Comparison of ENCODE assay signal across 27 mouse cellular contexts in genomic region chr8:124831941-124832340, GRCm38 (mm10). TPM values are rescaled to one million over a fixed set of nuclear protein-coding genes. Genes with fewer than 3 reads are reported as not detected.
A peak's percentile ranks its signal among the peaks of the same experiment; 100 is the strongest.
DNase-seq lines count a peak whose midpoint lies in the region; ATAC-seq lines count a peak whose summit lies in the region.
"Had no signal": no experiment of that assay in that cellular context is flagged by ENCODE, and none has a peak within 500 bp of the region (broad histone marks: within the 10 kb centered on the region; RNA-seq: fewer than 3 reads in every experiment).

No protein-coding gene starts in this region.

- peaks cover 19% of the 10 kb centered on the region for H3K4me1 ChIP-seq in heart, embryonic 12.5 days (replicated peaks)
- H3K4me1 ChIP-seq: forebrain, embryonic 12.5 days; forebrain, embryonic 15.5 days; hindbrain, embryonic 12.5 days had no signal

- H3K36me3 ChIP-seq in heart, embryonic 12.5 days = no peaks in the 10 kb centered on the region
- H3K36me3 ChIP-seq: embryonic facial prominence, embryonic 10.5 days; embryonic facial prominence, embryonic 13.5 days; forebrain, embryonic 12.5 days; heart, embryonic 13.5 days had no signal

- no peaks in the 10 kb centered on the region for H3K9me3 ChIP-seq in heart, embryonic 12.5 days (replicated peaks)
- H3K9me3 ChIP-seq: embryonic facial prominence, embryonic 10.5 days; embryonic facial prominence, embryonic 13.5 days; forebrain, embryonic 12.5 days; forebrain, embryonic 15.5 days; heart, embryonic 13.5 days; hindbrain, embryonic 12.5 days; hindbrain, embryonic 15.5 days had no signal

- 76% methylated on average over 6 of the region's 6 CpGs for WGBS in heart, embryonic 12.5 days

- no peak overlapping the region for H3K9ac ChIP-seq in heart, embryonic 12.5 days
- H3K9ac ChIP-seq: embryonic facial prominence, embryonic 13.5 days; forebrain, embryonic 12.5 days; forebrain, embryonic 15.5 days; heart, embryonic 13.5 days; hindbrain, embryonic 12.5 days; hindbrain, embryonic 15.5 days had no signal

- no peak for ATAC-seq in heart, embryonic 12.5 days (ENCODE audit: insufficient number of reproducible peaks, low FRiP score)
- ATAC-seq: forebrain, embryonic 15.5 days; intestine, postnatal 0 days had no signal

- H3K27ac ChIP-seq in heart, embryonic 12.5 days (ENCODE audit: poor library complexity, severe bottlenecking) = no peak overlapping the region
- H3K27ac ChIP-seq: embryonic facial prominence, embryonic 10.5 days; embryonic facial prominence, embryonic 13.5 days; forebrain, embryonic 12.5 days; forebrain, embryonic 15.5 days; heart, embryonic 13.5 days; hindbrain, embryonic 12.5 days; hindbrain, embryonic 15.5 days had no signal

- intact Hi-C loops in heart, postnatal 36 days (cut with DNase I) = no loop called here

- H3K27me3 ChIP-seq in heart, embryonic 12.5 days (replicated peaks) = peaks cover 10% of the 10 kb centered on the region
- H3K27me3 ChIP-seq: forebrain, embryonic 15.5 days; hindbrain, embryonic 12.5 days; hindbrain, embryonic 15.5 days had no signal

- no peak overlapping the region for H3K4me2 ChIP-seq in heart, embryonic 12.5 days
- H3K4me2 ChIP-seq: embryonic facial prominence, embryonic 13.5 days; forebrain, embryonic 12.5 days; forebrain, embryonic 15.5 days; heart, embryonic 13.5 days; hindbrain, embryonic 12.5 days; hindbrain, embryonic 15.5 days had no signal

- DNase-seq in heart, adult 11 months = peak; percentile 94
- DNase-seq in heart, adult 8-10 months (ENCODE audit: low spot score) = peak; percentile 22
- DNase-seq in heart, postnatal 36 days = no peak
- DNase-seq in 3134 (ENCODE audit: extremely low read depth, insufficient read length, low spot score) = peak; percentile 46
- DNase-seq in NIH3T3 (ENCODE audit: low read depth) = peak; percentile 15
- DNase-seq in kidney, postnatal 25 days = no peak
- no peak for DNase-seq in Muller cell, postnatal 12 days (ENCODE audit: inconsistent ontology term)
- DNase-seq: cerebellum, adult 11-12 months; cerebellum, adult 8-10 months; cerebellum, postnatal 10 days; cerebellum, postnatal 36 days; embryo, embryonic 11 days; gastrocnemius, postnatal 10 days; gastrocnemius, postnatal 36 days; kidney, adult 2 months had no signal

- no peak overlapping the region for H3K4me3 ChIP-seq in heart, embryonic 12.5 days
- H3K4me3 ChIP-seq: embryonic facial prominence, embryonic 10.5 days; embryonic facial prominence, embryonic 13.5 days; erythroblast, embryonic 14.5 days; forebrain, embryonic 12.5 days; forebrain, embryonic 15.5 days; heart, embryonic 13.5 days; hindbrain, embryonic 12.5 days; hindbrain, embryonic 15.5 days had no signal

RNA-seq across cellular contexts. Expression of gene Gnpat, which starts 30.9 kb away (rescaled TPM):
- 109 and 116 TPM in 2 replicates for polyA plus RNA-seq in heart, embryonic 12.5 days (2016; fragmentation: Nextera tagmentation; extraction: Ambion mirVana)
- total RNA-seq in heart, adult 8-10 months (2022) = 100 to 1,000 TPM; 184 to 202 (median 188) TPM
- 100 to 1,000 TPM; 174 to 194 TPM for total RNA-seq in heart, postnatal 36 days (2021)

RNA-seq across cellular contexts. Expression of gene 2810004N23Rik, which starts 31.0 kb away (rescaled TPM):
- 57.1 and 59.4 TPM in 2 replicates for polyA plus RNA-seq in heart, embryonic 12.5 days (2016; fragmentation: Nextera tagmentation; extraction: Ambion mirVana)
- 10 to 100 TPM; 47.3 to 56.0 (median 50.9) TPM for total RNA-seq in heart, adult 8-10 months (2022)
- total RNA-seq in heart, postnatal 36 days (2021) = 10 to 100 TPM; 44.8 to 47.4 TPM

RNA-seq across cellular contexts. Expression of gene Trim67, which starts 39.0 kb away (rescaled TPM):
- polyA plus RNA-seq in heart, embryonic 12.5 days (2016; fragmentation: Nextera tagmentation; extraction: Ambion mirVana) = 0.24 and 0.33 TPM in 2 replicates
- under 1 TPM; 0.22 to 0.82 (median 0.50) TPM for total RNA-seq in heart, adult 8-10 months (2022)
- under 1 TPM; 0.36 to 0.68 TPM for total RNA-seq in heart, postnatal 36 days (2021)
- total RNA-seq: granulocyte monocyte progenitor cell, adult 5-6 weeks; hematopoietic stem cell, adult 5-6 weeks had no signal
- polyA plus RNA-seq: erythroblast, embryonic 14.5 days had no signal

Comparison
In these comparisons a context has a peak if more than half of its experiments do, and no peak if none do; other contexts are left out.
1. DNase-seq: peak in heart, adult 11 months (single experiment), heart, adult 8-10 months (single experiment), 3134 (single experiment) and NIH3T3 (single experiment); none in heart, postnatal 36 days (0 of 2), kidney, postnatal 25 days (0 of 2) and Muller cell, postnatal 12 days (single experiment).